Mouse (Mus musculus): ENCODE results near the gene Sf3a1. TPM values are rescaled to one million over a fixed set of nuclear protein-coding genes. Genes with fewer than 3 reads are reported as not detected.
"Not testable (repeated sequence)": the region's sequence is repeated elsewhere in the genome, so short reads cannot be mapped to it uniquely, and the experiment has no call there.

Sf3a1 gene
- 10 to 100 TPM; 63.8 to 67.4 TPM for total RNA-seq (2021)
- long read RNA-seq, experiment 1, full-length matches to known transcripts = 83 of 109 reads
- long read RNA-seq, experiment 1, partial matches to known transcripts = 15 of 109 reads
- long read RNA-seq, experiment 1, other reads (novel, unspliced or antisense) = 11 of 109 reads
- long read RNA-seq, experiment 2, full-length matches to known transcripts = 53 of 70 reads
- long read RNA-seq, experiment 2, partial matches to known transcripts = 12 of 70 reads
- long read RNA-seq, experiment 2, other reads (novel, unspliced or antisense) = 5 of 70 reads

- TF ChIP-seq CTCF (IDR thresholded peaks at IDR 0.05) = no peak
- Histone ChIP-seq H3K4me3 (peak within 1 kb of the TSS; percentile 73), H3K27ac (peak within 1 kb of the TSS; percentile 97)
- peak; percentile 94 to 96 for DNase-seq (ENCODE audit: extremely low spot score in 1 of 2, low spot score in 2 of 2)
- intact Hi-C loops (cut with DNase I) = loop anchor here (1.0 kb wide), 2 partner anchors 25 to 59 kb away; partner anchors contain the start of gene Rnf215
These were observed at the start of gene Sf3a1, which contains the start of gene Ccdc157 for GRCm38 (mm10) chr11:4159808-4160708. Gene Sf3a1 (plus strand): TSS chr11:4160350. Gene Ccdc157 (minus strand): TSS chr11:4160293.

- TF ChIP-seq CTCF (IDR thresholded peaks at IDR 0.05) = no peak
- no peak for DNase-seq (ENCODE audit: extremely low spot score in 1 of 2, low spot score in 2 of 2)
- Histone ChIP-seq H3K4me3 (no peak overlapping the region), H3K27ac (no peak overlapping the region)
- intact Hi-C loops (cut with DNase I) = no loop called here
These were observed 48.1 kb upstream of the Sf3a1 start for GRCm38 (mm10) chr11:4112033-4112432.

DNA sequence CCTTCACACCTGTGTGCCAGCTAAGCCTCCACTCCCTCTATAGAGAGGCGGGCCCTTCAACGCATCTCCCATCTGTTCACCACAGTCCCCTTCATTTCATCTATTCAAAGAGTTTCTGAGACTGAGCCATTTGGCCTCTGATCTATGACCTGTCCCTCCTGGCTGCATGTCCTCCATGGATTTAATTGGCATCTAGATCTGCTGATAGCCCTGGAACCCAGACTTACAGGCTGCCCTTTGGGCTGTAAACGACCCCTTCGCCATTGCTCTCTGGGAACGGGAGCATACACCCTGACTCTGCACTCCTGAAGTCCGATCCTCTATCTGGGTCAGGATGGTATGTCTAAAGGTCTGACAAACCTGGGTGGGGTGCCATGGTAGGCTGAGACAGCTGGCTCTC is 47.3 kb upstream of the Sf3a1 start:
- no peak overlapping the region for H3K4me3 ChIP-seq
- peak in 1 of 2 experiments; percentile 7 for DNase-seq (ENCODE audit: extremely low spot score in 1 of 2, low spot score in 2 of 2)
- no peak for TF ChIP-seq CTCF (IDR thresholded peaks at IDR 0.05)
- H3K27ac ChIP-seq = no peak overlapping the region
- intact Hi-C loops (cut with DNase I) = no loop called here

GRCm38 (mm10) chr11:4113496-4113895 is 46.7 kb upstream of the Sf3a1 start:
- intact Hi-C loops (cut with DNase I) = no loop called here
- H3K27ac ChIP-seq = no peak overlapping the region
- no peak for DNase-seq (ENCODE audit: extremely low spot score in 1 of 2, low spot score in 2 of 2)
- H3K4me3 ChIP-seq = no peak overlapping the region
- no peak for TF ChIP-seq CTCF (IDR thresholded peaks at IDR 0.05)

GRCm38 (mm10) chr11:4113970-4114369 is 46.2 kb upstream of the Sf3a1 start:
- TF ChIP-seq CTCF (IDR thresholded peaks at IDR 0.05) = no peak
- Histone ChIP-seq H3K27ac (no peak overlapping the region), H3K4me3 (no peak overlapping the region)
- intact Hi-C loops (cut with DNase I) = no loop called here
- no peak for DNase-seq (ENCODE audit: extremely low spot score in 1 of 2, low spot score in 2 of 2)

DNA sequence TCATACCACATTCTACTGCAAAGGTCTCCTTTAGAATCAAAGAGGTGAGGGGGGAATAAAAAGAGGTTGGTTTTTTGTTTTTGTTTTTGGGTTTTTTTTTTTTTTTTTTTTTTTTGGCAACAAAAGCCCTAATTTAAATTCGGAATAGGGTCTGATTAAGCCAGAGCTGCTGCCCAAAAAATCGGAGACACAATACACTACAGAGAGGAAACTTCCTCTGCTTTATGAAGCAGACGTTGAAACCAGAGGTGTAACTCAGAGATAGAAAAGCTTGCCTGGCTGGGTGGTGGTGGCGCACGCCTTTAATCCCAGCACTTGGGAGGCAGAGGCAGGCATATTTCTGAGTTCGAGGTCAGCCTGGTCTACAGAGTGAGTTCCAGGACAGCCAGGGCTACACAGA is 45.6 kb upstream of the Sf3a1 start:
- DNase-seq (ENCODE audit: extremely low spot score in 1 of 2, low spot score in 2 of 2); H3K4me3 ChIP-seq; intact Hi-C loops (cut with DNase I); H3K27ac ChIP-seq: not testable (repeated sequence)

GRCm38 (mm10) chr11:4115407-4115806 is 44.7 kb upstream of the Sf3a1 start:
- Histone ChIP-seq H3K27ac (peak overlapping the region; percentile 37; the same call in 1 of the 2 replicates), H3K4me3 (no peak overlapping the region; the same call in 1 of the 2 replicates)
- no peak for TF ChIP-seq CTCF (IDR thresholded peaks at IDR 0.05)
- no peak for DNase-seq (ENCODE audit: extremely low spot score in 1 of 2, low spot score in 2 of 2)
- intact Hi-C loops (cut with DNase I) = no loop called here

DNA sequence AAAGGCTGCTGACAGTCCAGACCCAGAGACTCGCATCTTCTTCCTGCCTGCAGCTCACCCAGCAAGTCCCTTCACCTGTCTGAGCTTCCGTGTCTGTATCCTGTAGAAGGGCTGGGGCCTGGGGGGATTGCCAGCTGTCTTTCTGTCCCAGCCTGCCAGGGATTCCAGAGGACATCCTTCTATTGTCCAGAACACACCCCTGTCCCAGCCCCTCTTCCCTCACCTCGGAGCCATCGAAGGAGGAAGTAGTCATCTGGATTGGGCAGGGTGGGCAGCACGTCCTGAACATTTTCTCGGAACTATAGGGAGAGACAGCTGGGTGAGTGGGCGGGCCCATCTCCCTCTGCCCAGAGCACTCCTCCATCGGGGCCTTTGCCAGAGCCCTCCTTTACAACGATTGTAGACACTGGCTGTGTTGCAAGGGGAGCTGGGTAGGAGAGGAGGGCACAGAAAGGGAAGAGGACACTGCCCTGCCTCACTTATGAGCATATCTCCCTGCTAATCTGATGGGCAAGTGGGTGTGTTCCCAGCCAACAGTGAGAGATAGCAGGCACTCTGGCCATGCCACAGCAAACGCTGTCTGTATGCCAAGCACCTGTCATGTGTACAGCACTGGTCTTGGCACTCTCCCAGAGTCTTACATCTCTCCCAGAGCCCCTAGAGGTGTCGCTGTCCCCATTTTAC is 43.5 kb upstream of the Sf3a1 start:
- intact Hi-C loops (cut with DNase I) = no loop called here
- DNase-seq (ENCODE audit: extremely low spot score in 1 of 2, low spot score in 2 of 2) = peak in 1 of 2 experiments; percentile 62
- TF ChIP-seq CTCF (IDR thresholded peaks at IDR 0.05) = no peak
- H3K27ac ChIP-seq = peak overlapping the region; percentile 91
- peak overlapping the region; percentile 71 for H3K4me3 ChIP-seq

DNA sequence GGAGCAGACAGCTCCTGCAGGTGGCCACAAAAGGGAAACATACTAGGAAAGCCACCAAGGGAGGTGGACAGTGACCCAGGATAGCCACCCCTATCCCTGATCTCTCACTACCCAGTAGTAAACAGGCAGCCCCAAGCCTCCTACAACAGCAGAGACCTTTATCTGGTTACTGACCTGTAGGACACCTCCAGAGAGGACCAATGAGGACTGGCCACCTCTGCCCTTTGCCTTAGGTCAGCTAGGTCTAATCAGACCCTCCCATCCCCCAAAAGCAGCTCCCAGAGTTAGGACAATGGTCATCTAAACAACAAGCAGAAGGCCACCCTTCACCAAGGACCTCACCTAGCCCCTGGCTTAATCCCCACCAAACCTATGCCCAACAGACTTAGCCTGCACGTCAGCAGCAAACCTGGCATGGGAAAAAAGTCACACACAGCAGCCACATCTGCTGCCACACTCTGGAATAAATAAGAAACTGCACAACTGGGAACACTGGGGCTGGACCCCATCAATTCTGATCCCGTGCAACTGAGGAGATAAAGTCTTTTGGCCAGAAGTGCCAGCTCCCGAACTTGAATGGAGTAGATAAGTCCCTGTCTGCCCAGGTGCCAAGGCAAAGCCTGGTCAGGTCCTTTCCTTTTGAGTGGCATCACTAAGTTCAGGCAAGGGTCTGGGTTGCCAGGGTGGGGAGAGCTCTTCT is 42.6 kb upstream of the Sf3a1 start:
- peak; percentile 24 for TF ChIP-seq CTCF (IDR thresholded peaks at IDR 0.05)
- peak overlapping the region; percentile 91 for H3K27ac ChIP-seq
- intact Hi-C loops (cut with DNase I) = loop anchor here (1.0 kb wide), 1 partner anchor 21 kb away; no protein-coding TSS in a partner anchor

DNA sequence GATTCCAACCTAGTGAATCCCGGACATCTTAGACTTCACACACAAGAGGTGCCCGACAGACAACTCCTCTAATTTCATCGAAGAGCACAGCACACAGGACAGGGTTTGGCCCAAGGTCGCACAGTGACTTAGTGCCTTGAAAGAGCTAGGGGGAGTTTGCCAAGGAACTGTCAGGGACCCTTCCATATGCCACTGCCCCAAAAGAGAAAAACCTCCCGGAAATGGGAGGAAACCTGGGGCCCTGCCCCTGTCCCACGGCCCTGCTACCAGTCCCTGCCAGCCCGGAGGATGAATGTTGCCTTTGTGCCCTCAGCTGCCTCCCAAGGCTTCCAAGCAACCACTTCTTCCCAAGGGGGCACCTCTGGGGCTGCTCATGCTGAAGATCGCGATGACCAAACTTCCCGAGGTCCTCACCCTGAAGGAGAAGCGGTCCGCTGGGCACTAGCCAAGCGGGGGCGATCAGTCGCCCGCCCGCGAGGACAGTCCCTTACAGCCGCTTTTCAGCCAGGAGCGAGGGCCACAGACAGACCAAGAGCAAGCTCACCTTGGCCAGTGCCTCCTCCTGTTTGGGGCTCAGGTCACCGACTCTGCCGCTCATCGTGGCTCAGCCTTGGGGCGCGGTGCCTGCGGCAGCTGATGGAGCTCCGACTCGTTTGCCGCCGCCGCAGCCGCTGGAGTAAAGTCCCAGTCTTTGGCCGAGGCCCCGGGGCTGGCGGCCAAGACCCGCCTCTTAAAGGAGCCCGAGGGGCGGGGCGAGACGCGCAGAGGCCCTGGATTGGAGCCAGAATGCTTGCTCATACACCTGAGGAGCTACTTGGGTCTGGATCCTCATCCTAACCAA is 41.8 kb upstream of the Sf3a1 start:
- Histone ChIP-seq H3K27ac (peak overlapping the region; percentile 91), H3K4me3 (peak overlapping the region; percentile 71)
- peak; percentile 81 to 84 for DNase-seq (ENCODE audit: extremely low spot score in 1 of 2, low spot score in 2 of 2)
- intact Hi-C loops (cut with DNase I) = loop anchor here (1.0 kb wide), 1 partner anchor 22 kb away; no protein-coding TSS in a partner anchor
- no peak for TF ChIP-seq CTCF (IDR thresholded peaks at IDR 0.05)

More for the DNA sequence above, 42.6 kb upstream of the Sf3a1 start:
- DNase-seq (ENCODE audit: extremely low spot score in 1 of 2, low spot score in 2 of 2) = no peak
- peak overlapping the region; percentile 71 for H3K4me3 ChIP-seq

Data from left cerebral cortex, adult 2 months (tissue).